Mouse (Mus musculus) G1E-ER4 (cell line): ENCODE measurements around the gene Gm10964. TPM values are rescaled to one million over a fixed set of nuclear protein-coding genes. Genes with fewer than 3 reads are reported as not detected.

Experiments used
- GATA1 ChIP-seq: IDR thresholded peaks from one replicate; pipeline ENCODE4 v1.8.0; 2012; ENCODE audit warnings: low read length, inconsistent platforms
- polyA plus RNA-seq: library from polyadenylated mRNA; stranded (reverse); fragments of >175 nt; gene quantifications from 2 replicates; pipeline ENCODE4 v1.2.3, GENCODE M21; 2012

Gm10964 gene
- polyA plus RNA-seq, 1 experiment = not detected

- TF ChIP-seq GATA1 = no peak
Measured at GRCm38 (mm10) chr3:103789096-103789495, 49.9 kb downstream of the Gm10964 start.

DNA sequence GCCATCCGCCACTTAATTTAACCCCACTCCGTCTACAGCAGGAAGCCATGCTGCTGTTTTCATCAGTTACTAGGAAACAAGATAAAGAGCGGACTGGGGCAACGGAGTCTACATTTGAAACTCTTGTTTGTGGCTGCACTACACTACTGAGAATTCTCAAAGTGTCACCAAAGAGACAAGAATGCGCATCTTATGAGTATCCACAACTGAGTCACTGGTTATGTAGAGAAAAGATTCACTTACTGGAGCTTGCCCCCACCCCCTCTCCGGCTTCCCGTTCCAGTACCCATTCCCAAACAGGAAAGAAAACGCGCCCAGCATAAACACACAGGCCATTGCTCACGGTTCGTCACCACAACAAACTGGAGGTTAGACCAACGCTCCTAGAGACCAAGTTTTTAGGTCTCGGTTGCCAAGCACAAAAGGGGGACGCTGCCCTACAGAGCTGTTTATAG is 50.8 kb downstream of the Gm10964 start:
- no peak for TF ChIP-seq GATA1

- TF ChIP-seq GATA1 = no peak
Measured at GRCm38 (mm10) chr3:103790346-103791145, 51.4 kb downstream of the Gm10964 start.

- no peak for TF ChIP-seq GATA1
Measured at GRCm38 (mm10) chr3:103791230-103792110, 52.3 kb downstream of the Gm10964 start, which contains the start of gene Hipk1. Gene Hipk1 (minus strand): TSS chr3:103791563.

DNA sequence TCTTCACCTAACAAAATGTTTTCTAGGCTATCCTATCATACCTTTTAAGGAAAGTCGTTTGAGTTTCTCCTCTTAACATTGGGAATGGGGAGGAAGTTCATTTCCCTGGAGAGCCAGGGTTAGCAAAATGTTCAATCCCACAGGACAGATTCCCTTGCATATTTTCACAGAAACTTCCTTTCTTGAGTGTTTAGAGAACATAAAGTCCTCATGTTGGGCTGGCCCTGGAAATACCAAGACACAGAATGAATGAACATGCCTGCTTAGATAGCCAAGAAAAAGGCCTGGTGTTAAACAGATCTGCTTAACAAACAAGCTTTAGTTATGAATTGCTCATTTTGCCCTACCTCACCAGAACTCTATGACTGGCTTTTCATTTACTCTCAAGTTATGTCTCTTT is 53.4 kb downstream of the Gm10964 start:
- TF ChIP-seq GATA1 = no peak

Other genes with a start within 250 kb of the Gm10964 start
- gene Syt6, start 164.1 kb upstream of the Gm10964 start, polyA plus RNA-seq = not detected in 2 replicates
- gene Atg4a-ps, start 93.3 kb upstream of the Gm10964 start, polyA plus RNA-seq = not detected in 2 replicates
- not detected in 2 replicates for gene Olfml3, start 1.4 kb upstream of the Gm10964 start, polyA plus RNA-seq
- gene Hipk1, start 52.2 kb downstream of the Gm10964 start, polyA plus RNA-seq = 40.3 and 42.2 TPM in 2 replicates
- 4.4 and 7.7 TPM in 2 replicates for gene Dclre1b, start 70.1 kb downstream of the Gm10964 start, polyA plus RNA-seq
- 2.0 and 4.5 TPM in 2 replicates for gene Ap4b1, start 70.2 kb downstream of the Gm10964 start, polyA plus RNA-seq
- 0.12 TPM in 2 replicates for gene Gm43064, start 70.2 kb downstream of the Gm10964 start, polyA plus RNA-seq
- not detected in 2 replicates for gene Bcl2l15, start 93.2 kb downstream of the Gm10964 start, polyA plus RNA-seq
- gene Ptpn22, start 120.4 kb downstream of the Gm10964 start, polyA plus RNA-seq = not detected in 2 replicates
- gene Rsbn1, start 174.8 kb downstream of the Gm10964 start, polyA plus RNA-seq = 14.0 and 18.6 TPM in 2 replicates
- gene Phtf1, start 228.7 kb downstream of the Gm10964 start, polyA plus RNA-seq = 15.1 and 20.0 TPM in 2 replicates